Mouse (Mus musculus) erythroblast, adult 5-6 weeks (primary cell): Measurements from ENCODE around the gene Fam83f. TPM values are rescaled to one million over a fixed set of nuclear protein-coding genes. Genes with fewer than 3 reads are reported as not detected.

Experiments used
- ATAC-seq: replicated peaks from 2 replicates; pipeline ENCODE4 v1.8.0; 2016; ENCODE audit warnings: moderate number of reproducible peaks, mild to moderate bottlenecking, moderate TSS enrichment, inconsistent platforms; ENCODE audit not compliant: poor library complexity, low FRiP score, severe bottlenecking
- total RNA-seq, 2 experiments: library from RNA; stranded (forward) in 1 of 2; stranded (reverse) in 1 of 2; fragments of 150-400 nt in 1 of 2; fragments of 200-764, 138-1000 nt in 1 of 2; gene quantifications; 2 replicates each; pipeline versions ENCODE4 v1.2.3 to v1.2.4; 2015 to 2017; ENCODE audit warnings: low replicate concordance in 2 of 2

Gene Fam83f
- total RNA-seq, 2 experiments from 2014 or later = not detected

DNA sequence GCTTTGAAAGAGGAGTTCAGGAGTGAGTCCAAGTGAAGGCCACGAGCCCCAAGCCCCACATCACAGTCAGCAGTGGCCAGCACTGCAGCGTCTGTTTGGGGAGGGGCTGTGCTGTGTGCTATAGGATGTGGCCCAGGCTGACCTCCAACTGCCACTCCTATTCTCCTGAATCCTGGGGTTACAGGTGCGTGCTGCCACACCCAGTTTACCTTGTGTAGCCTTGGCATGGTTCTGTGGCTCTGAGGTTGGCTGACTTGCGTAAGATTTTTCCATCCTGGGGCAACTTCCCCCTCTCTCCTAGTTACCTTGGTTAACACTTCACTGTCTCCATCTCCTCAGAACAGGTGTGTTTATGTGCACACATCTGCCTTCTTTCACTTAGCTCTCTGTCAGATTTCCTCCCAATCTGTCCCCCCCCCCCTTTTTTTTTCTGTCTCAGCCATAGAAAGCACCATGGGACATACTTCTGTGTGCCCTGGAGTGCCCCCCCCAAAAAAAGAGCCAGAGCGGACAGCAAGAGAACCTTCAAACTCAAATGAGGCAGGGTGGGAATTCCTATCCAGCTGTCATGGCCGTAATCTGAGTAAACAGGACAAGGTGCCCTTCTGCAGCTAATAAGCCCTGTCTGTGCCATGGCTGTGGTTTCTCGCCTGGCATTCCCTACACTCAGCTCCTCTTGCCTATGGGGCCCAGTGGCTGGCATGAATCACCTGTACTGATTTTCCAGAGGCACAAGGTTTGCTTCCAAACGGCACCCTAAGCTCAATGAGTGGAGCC, 30.0 kb downstream of the Fam83f start:
- ATAC-seq = no peak

DNA sequence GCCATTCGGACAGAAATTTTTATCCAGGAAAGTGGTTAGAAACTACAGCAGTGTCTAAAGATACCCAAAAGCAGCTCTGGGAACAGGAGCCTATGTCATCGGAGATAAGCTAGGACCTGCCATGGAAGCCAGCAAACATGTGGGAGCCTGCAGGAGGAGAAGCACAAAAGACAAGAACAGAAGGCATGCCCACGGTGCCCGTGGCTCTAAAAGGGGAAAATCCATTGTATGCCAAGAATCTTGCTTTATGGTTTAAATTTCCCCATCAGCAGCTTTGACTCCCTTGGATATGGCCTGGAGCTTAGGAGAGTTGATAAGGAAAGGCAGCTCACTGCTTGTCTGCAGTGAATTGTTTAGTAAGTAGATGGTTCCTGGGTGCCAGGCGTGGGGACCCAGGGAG, 31.3 kb downstream of the Fam83f start:
- no peak for ATAC-seq

DNA sequence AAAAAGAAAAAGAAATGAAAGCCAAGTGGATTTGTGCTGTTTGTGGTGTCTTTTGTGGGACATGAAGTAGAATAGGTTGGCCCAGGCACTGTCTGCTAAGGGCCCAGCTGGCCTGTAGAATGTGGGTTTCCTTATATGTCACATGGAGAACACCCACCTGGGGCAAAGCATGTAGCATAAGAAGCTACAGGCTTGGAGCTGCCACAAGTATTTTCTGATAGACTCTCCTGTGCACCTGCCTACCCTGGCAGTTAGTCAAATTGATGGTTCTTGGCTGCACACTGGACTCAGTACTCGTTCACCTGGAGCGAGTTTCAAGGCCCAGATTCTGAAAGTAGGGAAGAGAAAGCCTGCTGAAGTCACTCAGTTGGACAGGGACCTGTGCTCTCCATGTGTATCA, 31.8 kb downstream of the Fam83f start:
- ATAC-seq = no peak

- peak; percentile 75 for ATAC-seq
Observed at GRCm38 (mm10) chr15:80704267-80704666, 32.6 kb downstream of the Fam83f start.

DNA sequence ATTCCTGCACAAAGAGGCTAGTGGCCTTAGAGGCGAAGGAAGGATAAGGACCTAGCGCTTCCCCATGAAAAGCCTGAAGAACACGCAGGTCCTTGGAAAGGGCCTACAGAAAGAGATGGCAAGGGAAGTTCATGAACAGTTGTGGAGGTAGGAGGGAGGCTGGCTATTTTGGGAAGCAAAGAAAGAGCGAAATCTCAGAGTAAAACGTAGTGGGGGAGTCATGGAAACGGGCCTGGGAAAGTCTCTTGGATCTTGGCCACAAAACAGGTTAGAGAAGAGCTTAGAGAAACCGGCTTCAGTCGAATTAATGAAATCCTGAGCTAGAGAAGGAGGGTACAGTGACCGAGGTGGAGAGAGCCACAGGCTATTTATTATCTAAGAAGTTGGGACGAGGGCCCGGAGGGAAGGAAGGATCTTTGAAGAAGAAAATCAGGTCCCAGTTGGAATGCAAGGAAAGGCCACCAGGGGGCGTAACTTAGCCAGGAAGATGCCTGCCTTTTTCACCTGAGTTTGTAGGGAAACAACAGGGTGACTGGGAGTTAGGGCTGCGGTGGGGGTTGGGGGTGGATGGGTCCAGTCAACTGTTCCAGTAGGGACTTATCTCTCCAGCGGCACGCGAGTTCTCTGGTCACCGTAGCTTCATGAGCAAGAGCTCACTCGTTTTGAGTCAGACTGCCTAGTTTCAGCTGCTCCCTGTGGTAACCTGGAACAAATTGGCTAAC, 34.3 kb downstream of the Fam83f start:
- peak; percentile 10; the same call in 1 of the 2 replicates for ATAC-seq

GRCm38 (mm10) chr15:80706596-80706995, 34.9 kb downstream of the Fam83f start:
- ATAC-seq = no peak

GRCm38 (mm10) chr15:80707088-80707487, 35.4 kb downstream of the Fam83f start:
- no peak for ATAC-seq

- ATAC-seq = no peak
Observed at GRCm38 (mm10) chr15:80709593-80709992, 37.9 kb downstream of the Fam83f start.

GRCm38 (mm10) chr15:80710257-80710607, 38.6 kb downstream of the Fam83f start:
- ATAC-seq = no peak

GRCm38 (mm10) chr15:80710608-80711363, 39.1 kb downstream of the Fam83f start, which contains the start of gene Tnrc6b:
Gene Tnrc6b, plus strand, starts transcription at chr15:80711313.
- peak; percentile 93 for ATAC-seq

DNA sequence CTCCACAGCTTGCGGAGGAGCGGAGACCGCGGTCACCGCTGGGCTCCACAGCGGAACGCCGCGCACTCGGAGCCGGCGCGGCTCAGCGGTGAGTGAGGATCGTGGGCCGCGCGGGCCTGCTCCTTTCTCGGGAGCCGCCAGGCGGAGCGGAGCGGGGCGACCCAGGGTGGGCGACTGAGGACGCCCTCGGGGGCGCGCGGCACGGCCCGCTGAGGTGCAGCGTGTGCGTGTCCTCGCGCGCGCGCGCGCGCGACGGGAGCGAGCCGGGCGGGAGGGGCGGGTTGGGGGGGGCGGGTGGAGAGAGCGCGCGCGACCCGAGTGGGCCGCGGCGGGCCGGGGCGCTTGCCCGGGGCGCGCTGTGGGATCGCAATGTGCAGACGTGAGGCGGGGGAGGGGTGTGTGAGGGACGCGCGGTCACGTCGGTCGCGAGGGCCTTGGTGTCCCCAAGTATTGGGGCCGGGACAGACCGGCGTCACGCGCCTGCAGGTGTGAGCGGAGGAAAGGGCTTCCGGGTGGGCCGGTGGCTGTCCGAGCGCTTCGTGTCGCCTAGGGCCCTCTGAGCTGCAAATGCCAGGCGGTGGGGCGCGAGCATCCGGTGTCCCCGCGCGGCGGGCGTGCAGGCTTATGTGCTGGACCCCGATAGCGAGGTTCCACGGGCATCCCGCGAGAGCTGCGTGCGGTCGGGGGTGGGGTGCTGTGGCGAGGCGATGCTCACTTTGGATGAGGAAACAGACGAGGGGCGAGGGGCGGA, 39.9 kb downstream of the Fam83f start:
- ATAC-seq = peak; percentile 19

GRCm38 (mm10) chr15:80714299-80714698, 42.7 kb downstream of the Fam83f start:
- no peak for ATAC-seq

- ATAC-seq = no peak
Observed at GRCm38 (mm10) chr15:80716631-80717135, 45.0 kb downstream of the Fam83f start.

DNA sequence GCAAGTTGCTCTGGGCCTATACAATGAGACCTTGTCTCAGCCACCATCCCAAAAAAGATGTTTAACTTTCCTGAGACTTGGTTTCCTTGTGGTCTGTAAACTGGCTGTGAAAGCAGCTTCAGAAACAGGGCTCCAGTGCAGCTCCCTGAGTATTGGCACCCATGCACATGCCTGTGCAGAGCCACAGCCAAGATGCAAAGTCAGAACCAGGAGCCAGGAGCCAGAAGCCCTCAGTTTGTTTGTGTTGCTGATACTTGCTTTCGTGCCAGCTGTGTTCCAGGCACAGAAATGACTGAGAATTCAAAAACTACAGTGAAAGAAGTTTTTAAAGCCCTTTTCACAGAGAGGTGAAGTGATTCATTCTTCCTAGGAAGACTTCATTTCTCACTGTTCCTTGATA, 45.8 kb downstream of the Fam83f start:
- ATAC-seq = no peak

- no peak for ATAC-seq
Observed at GRCm38 (mm10) chr15:80720249-80720648, 48.6 kb downstream of the Fam83f start.

- ATAC-seq = no peak
Observed at GRCm38 (mm10) chr15:80721861-80722260, 50.2 kb downstream of the Fam83f start.

DNA sequence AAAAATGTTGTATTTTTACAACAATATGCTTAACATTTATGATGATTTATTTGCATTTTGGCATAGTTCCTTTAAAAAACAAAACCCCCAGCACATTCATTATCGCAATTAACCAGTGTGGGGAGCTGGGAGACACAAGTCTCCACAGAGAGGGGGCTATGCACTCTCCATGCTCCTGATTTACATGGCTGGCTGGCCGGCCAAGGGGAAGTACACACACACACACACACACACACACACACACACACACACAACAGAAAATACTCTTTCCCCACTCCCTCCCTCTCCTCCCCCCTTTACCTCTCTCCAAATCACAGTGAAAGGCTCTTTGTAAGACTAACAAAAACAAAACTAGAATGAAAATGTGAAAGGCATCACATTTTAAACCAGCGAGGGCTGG, 50.7 kb downstream of the Fam83f start:
- ATAC-seq = no peak

DNA sequence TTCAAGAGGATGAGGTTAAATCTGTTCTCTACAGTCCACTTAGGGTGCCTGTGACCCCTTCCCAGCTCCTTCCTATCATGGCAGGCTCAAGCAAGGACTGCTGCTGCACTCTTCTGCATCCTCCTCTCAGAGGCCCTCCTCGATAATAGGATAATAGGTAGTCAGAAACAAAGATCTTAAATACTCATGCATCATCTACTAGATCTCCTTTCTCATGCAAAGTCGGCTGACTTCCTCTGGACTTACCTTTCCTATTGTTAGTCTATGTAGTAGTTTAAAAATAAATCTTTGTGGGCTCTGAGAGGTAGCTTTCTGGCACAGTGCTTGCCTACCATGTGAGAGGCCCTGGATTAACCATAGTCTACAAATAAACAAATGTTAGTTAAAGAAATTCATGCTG, 57.8 kb downstream of the Fam83f start:
- no peak for ATAC-seq

GRCm38 (mm10) chr15:80731043-80731442, 59.4 kb downstream of the Fam83f start:
- ATAC-seq = no peak

- ATAC-seq = no peak
Observed at GRCm38 (mm10) chr15:80731511-80731910, 59.9 kb downstream of the Fam83f start.
